Comparison of ENCODE assay signal across 8 mouse cellular contexts in the genomic region with DNA sequence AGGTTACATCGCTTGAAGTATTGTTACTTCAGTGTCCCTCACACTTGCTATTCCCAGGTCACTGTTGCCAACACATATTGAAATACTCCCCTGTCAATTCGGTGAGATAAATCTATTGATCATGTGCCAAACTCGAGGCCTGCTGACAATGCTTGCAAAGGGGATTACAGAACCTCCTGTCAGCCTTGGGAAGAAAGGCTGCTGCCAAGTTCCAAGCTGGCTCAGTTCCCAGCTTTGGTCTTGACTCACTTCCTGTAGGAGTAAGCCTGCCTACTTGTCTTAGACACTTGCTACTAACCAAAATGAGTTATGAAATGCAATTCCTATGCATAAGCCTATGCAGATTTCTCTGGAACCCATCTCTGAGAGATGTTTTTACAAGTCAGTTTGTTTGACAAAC. TPM values are rescaled to one million over a fixed set of nuclear protein-coding genes. Genes with fewer than 3 reads are reported as not detected.
DNase-seq lines count a peak whose midpoint lies in the region; ATAC-seq and TF ChIP-seq lines count a peak whose summit lies in the region.

No protein-coding gene starts in this region.

- no peaks in the 10 kb centered on the region for H3K79me2 ChIP-seq in C2C12 (ENCODE audit: control insufficient read depth, insufficient read depth)

- H3K9me3 ChIP-seq in heart, embryonic 14.5 days (ENCODE audit: control insufficient read depth, low read length) = no peaks in the 10 kb centered on the region

- no peak overlapping the region for H3K27ac ChIP-seq in heart, embryonic 14.5 days (replicated peaks in 1 of 2; ENCODE audit: control insufficient read depth in 1 of 2, insufficient read depth in 1 of 2, low read depth in 2 of 2, low read length in 2 of 2)

- H3K9ac ChIP-seq in heart, embryonic 14.5 days (ENCODE audit: low read length) = no peak overlapping the region

- ATAC-seq in heart, embryonic 14.5 days (ENCODE audit: insufficient number of reproducible peaks, insufficient read depth, low FRiP score, low read depth) = 0 out of 2 replicates have a peak, but pooled peaks have one; percentile 36

- H3ac ChIP-seq in C2C12 (ENCODE audit: control insufficient read depth, insufficient read length, low read depth) = no peak overlapping the region

- 23% methylated on average over 3 of the region's 3 CpGs for WGBS in heart, embryonic 14.5 days

- H3K4me1 ChIP-seq in heart, embryonic 14.5 days (ENCODE audit: control insufficient read depth in 2 of 2, insufficient read depth in 2 of 2, low read length in 2 of 2) = peaks cover 4 to 12% of the 10 kb centered on the region in 2 experiments; a peak in 3 of 4 replicates

- no peaks in the 10 kb centered on the region for H3K36me3 ChIP-seq in C2C12 (ENCODE audit: control insufficient read depth, insufficient read depth)
- no peaks in the 10 kb centered on the region for H3K36me3 ChIP-seq in heart, embryonic 14.5 days (ENCODE audit: control insufficient read depth, insufficient read depth, low read length)

- no peaks in the 10 kb centered on the region for H3K27me3 ChIP-seq in C2C12 (ENCODE audit: control insufficient read depth, insufficient read depth, insufficient read length)
- H3K27me3 ChIP-seq in heart, embryonic 14.5 days (ENCODE audit: control insufficient read depth, insufficient read depth, low read length) = peaks cover 34% of the 10 kb centered on the region

- no peak for TF ChIP-seq CTCF in C2C12 (IDR thresholded peaks at IDR 0.05; ENCODE audit: control insufficient read depth, insufficient read depth, insufficient read length)

- DNase-seq in adipocyte (ENCODE audit: low spot score) = peak; percentile 95
- DNase-seq in fat pad, adult 2 months (ENCODE audit: extremely low read depth, low read depth, low spot score) = peak; percentile 95
- peak; percentile 86 for DNase-seq in layer of hippocampus, adult 9-11 months
- DNase-seq in lung, postnatal 4 days = peak; percentile 71 to 84
- DNase-seq in urinary bladder, postnatal 4 days (ENCODE audit: low spot score in 2 of 2) = peak; percentile 45 to 66
- no peak for DNase-seq in thymus, postnatal 10 days (ENCODE audit: low spot score in 2 of 2)

- H3K4me3 ChIP-seq in C2C12 (ENCODE audit: insufficient read depth, poor library complexity, severe bottlenecking) = no peak overlapping the region
- no peak overlapping the region for H3K4me3 ChIP-seq in heart, embryonic 14.5 days (ENCODE audit: control insufficient read depth in 1 of 2, insufficient read depth in 1 of 2, low read depth in 1 of 2, low read length in 2 of 2)

- no peaks in the 10 kb centered on the region for H3K79me3 ChIP-seq in C2C12 (ENCODE audit: low read depth)

- H3K4me2 ChIP-seq in heart, embryonic 14.5 days (ENCODE audit: low read length) = no peak overlapping the region

TF ChIP-seq in C2C12, 6 proteins besides CTCF, POLR2A, EP300 and RAD21:
- TF ChIP-seq USF1 (IDR thresholded peaks at IDR 0.05; ENCODE audit: low read depth) = no peak
- peak; percentile 30 for TF ChIP-seq CEBPB (IDR thresholded peaks at IDR 0.05; ENCODE audit: low read depth)
- peak; percentile 26 for TF ChIP-seq MYOD1 (IDR thresholded peaks at IDR 0.05; ENCODE audit: control insufficient read depth, insufficient read length, low read depth)
- TF ChIP-seq MAX (IDR thresholded peaks at IDR 0.05) = no peak
- TF ChIP-seq MYOG (IDR thresholded peaks at IDR 0.05; ENCODE audit: control insufficient read depth, extremely low read depth, insufficient read length) = no peak
- peak; percentile 11 for TF ChIP-seq FOSL1 (IDR thresholded peaks at IDR 0.05; ENCODE audit: insufficient read depth, low read length, poor library complexity, severe bottlenecking)

RNA-seq across cellular contexts. Expression of a gene that starts 4.2 kb away (rescaled TPM):
- polyA plus RNA-seq in C2C12 (2012; fragmentation: generic; extraction: Trizol) = not detected
- not detected in 2 replicates for polyA plus RNA-seq in heart, embryonic 14.5 days (2014; fragmentation: Nextera tagmentation; extraction: Ambion mirVana)

Comparison
In these comparisons a context has a peak if more than half of its experiments do, and no peak if none do; other contexts are left out.
1. DNase-seq: peak in adipocyte (single experiment), fat pad, adult 2 months (single experiment), layer of hippocampus, adult 9-11 months (single experiment), lung, postnatal 4 days (2 of 2) and urinary bladder, postnatal 4 days (2 of 2); none in thymus, postnatal 10 days (0 of 2).